Mouse (Mus musculus) embryonic facial prominence, embryonic 11.5 days (tissue): ENCODE data around the gene Tank. TPM values are rescaled to one million over a fixed set of nuclear protein-coding genes. Genes with fewer than 3 reads are reported as not detected.

Experiments
- ATAC-seq: fragments of 200-750 bp; cut with Nextera tagmentation; replicated peaks from 2 replicates; pipeline ENCODE4 v1.8.0; 2017; ENCODE audit warnings: low read depth; ENCODE audit not compliant: insufficient number of reproducible peaks, low FRiP score, low TSS enrichment
- DNase-seq: peaks from one replicate; pipeline ENCODE4 v3.0.0-alpha.2; 2015; ENCODE audit warnings: low spot score
- H3K27ac ChIP-seq: fragments of 300-500 bp; sonication (generic); replicated peaks from 2 replicates; pipeline ENCODE4 v1.5.1; 2014; ENCODE audit warnings: mild to moderate bottlenecking, low read depth, low read length, control low read depth
- H3K27me3 ChIP-seq: fragments of 300-500 bp; sonication (generic); 2 replicates; pipeline ENCODE4 v1.6.1; 2014; ENCODE audit warnings: mild to moderate bottlenecking, low read length, moderate library complexity, mixed read lengths; ENCODE audit not compliant: control insufficient read depth, insufficient read depth
- H3K36me3 ChIP-seq: fragments of 300-500 bp; sonication (generic); replicated peaks from 2 replicates; pipeline ENCODE4 v1.6.1; 2014; ENCODE audit warnings: low read depth, mild to moderate bottlenecking, low read length, moderate library complexity, mixed read lengths; ENCODE audit not compliant: control insufficient read depth, insufficient read depth
- H3K4me1 ChIP-seq: fragments of 300-500 bp; sonication (generic); 2 replicates; pipeline ENCODE4 v1.6.1; 2014; ENCODE audit warnings: low read length, mixed read lengths; ENCODE audit not compliant: control insufficient read depth, insufficient read depth
- H3K4me2 ChIP-seq: fragments of 300-500 bp; sonication (generic); 2 replicates; pipeline ENCODE4 v1.6.1; 2014; ENCODE audit warnings: low read depth, mild to moderate bottlenecking, control low read depth, low read length, moderate library complexity
- H3K4me3 ChIP-seq: fragments of 300-500 bp; sonication (generic); 2 replicates; pipeline ENCODE4 v1.5.1; 2014; ENCODE audit warnings: low read depth, low read length, control low read depth
- H3K9ac ChIP-seq: fragments of 300-500 bp; sonication (generic); replicated peaks from 2 replicates; pipeline ENCODE4 v1.6.1; 2014; ENCODE audit warnings: mild to moderate bottlenecking, control low read depth, low read length
- H3K9me3 ChIP-seq: fragments of 300-500 bp; sonication (generic); replicated peaks from 2 replicates; pipeline ENCODE4 v1.6.1; 2016; ENCODE audit warnings: mild to moderate bottlenecking, low read length, inconsistent platforms, mixed read lengths; ENCODE audit not compliant: control insufficient read depth
- WGBS: fragments of 180-500 bp; shearing (Covaris S2); extraction: QIAGEN DNeasy Blood & Tissue Kit; methylation state at CpG from one replicate; pipeline ENCODE4 v1.1.7; 2014; 5-methylcytosine and 5-hydroxymethylcytosine counted together
- polyA plus RNA-seq: library from polyadenylated mRNA; unstranded; fragments of >200 nt; fragmentation: Nextera tagmentation; extraction: Ambion mirVana; gene quantifications from 2 replicates; pipeline ENCODE4 v1.2.1, GENCODE M21; 2014

Gene Tank
- polyA plus RNA-seq, 1 experiment from 2014 or later, result 38.8 TPM

DNA sequence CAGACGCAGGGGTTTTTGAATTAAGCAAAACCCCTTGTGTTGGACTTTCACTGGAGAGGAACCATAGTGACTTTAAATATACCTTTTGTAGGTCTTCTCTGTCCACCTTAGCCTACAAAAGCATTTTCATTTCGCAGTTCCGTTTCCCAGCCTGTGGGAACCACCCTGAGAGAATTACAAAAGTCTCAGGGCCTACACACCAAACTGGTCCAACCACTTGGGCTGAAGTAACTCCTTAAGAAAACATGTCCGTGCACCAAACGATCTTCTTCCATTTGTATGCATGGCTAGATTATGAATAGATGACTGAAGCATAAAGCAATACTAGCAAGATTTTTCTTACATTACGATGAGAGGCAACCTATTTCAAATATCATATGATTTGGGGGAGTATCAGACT is 9.2 kb upstream of the Tank start:
- WGBS, result 87% methylated on average over 6 of the region's 6 CpGs
- H3K4me1 ChIP-seq, result no peaks in the 10 kb centered on the region
- no peaks in the 10 kb centered on the region for H3K36me3 ChIP-seq
- no peak overlapping the region for H3K4me2 ChIP-seq
- no peak overlapping the region for H3K27ac ChIP-seq
- H3K27me3 ChIP-seq, result no peaks in the 10 kb centered on the region
- ATAC-seq (no peak), DNase-seq (no peak)
- no peaks in the 10 kb centered on the region for H3K9me3 ChIP-seq
- H3K4me3 ChIP-seq, result no peak overlapping the region
- no peak overlapping the region for H3K9ac ChIP-seq

DNA sequence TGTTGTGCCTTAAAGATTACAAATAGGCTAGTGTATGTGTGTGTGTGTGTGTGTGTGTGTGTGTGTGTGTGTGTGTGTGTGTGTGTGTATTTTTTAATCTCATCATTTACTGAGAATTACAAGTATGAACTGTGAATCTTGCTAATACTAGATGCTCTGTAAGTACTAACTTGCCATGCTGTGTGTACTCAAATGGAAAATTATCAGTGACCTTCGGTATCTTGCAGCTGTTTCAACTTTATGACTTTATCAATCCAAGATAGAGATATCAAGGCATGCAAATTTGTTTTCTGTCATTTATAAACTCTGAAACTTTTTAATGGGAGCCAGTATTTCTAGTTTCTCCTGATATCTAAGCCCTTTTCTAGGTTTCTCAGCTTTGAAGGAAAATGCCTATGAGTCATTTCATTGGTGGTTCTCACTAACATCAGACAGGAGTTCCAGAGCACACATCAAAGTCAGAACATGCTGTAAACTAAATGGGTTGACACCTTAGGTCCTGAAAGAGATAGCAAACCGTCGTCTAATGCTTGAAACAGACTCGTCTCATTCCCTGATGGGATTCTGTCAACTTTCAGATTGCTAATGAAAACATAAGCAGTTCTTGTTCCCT is 6.9 kb upstream of the Tank start:
- Histone ChIP-seq H3K36me3 (no peaks in the 10 kb centered on the region), H3K27ac (no peak overlapping the region), H3K9me3 (no peaks in the 10 kb centered on the region), H3K4me1 (no peaks in the 10 kb centered on the region), H3K27me3 (no peaks in the 10 kb centered on the region), H3K4me2 (no peak overlapping the region), H3K9ac (no peak overlapping the region), H3K4me3 (no peak overlapping the region)
- DNase-seq (no peak), ATAC-seq (no peak)
- WGBS, result 65% methylated on average over 4 of the region's 4 CpGs

DNA sequence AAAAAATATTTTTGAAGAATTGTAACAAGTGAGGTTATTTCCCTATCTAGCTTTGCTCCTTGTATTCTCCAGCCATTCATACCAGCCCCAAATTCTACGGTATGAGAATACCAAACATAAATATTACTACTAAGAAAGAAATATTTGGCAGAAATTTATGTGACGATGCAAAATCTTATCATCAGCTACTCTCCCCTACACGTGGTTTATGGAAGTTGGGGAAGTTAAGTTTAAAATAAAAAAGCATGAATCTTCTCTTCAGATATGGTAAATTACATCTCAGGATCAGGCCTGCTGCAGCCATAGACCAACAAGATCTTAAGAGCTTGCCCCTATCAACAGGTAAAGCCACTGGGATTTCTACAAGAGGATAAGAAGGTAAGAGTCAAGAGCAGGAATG is 1.9 kb upstream of the Tank start:
- H3K9ac ChIP-seq, result no peak overlapping the region
- H3K27ac ChIP-seq, result no peak overlapping the region
- no peaks in the 10 kb centered on the region for H3K27me3 ChIP-seq
- ATAC-seq (no peak), DNase-seq (no peak)
- H3K36me3 ChIP-seq, result no peaks in the 10 kb centered on the region
- WGBS, result 95% methylated on average over 3 of the region's 3 CpGs
- H3K4me3 ChIP-seq, result no peak overlapping the region
- no peaks in the 10 kb centered on the region for H3K9me3 ChIP-seq
- H3K4me2 ChIP-seq, result no peak overlapping the region
- no peaks in the 10 kb centered on the region for H3K4me1 ChIP-seq

GRCm38 (mm10) chr2:61576928-61577695 is 1.3 kb upstream of the Tank start:
- Histone ChIP-seq H3K27me3 (no peaks in the 10 kb centered on the region), H3K9me3 (no peaks in the 10 kb centered on the region), H3K27ac (no peak overlapping the region), H3K9ac (no peak overlapping the region), H3K4me3 (no peak overlapping the region), H3K36me3 (no peaks in the 10 kb centered on the region), H3K4me1 (no peaks in the 10 kb centered on the region), H3K4me2 (no peak overlapping the region)
- no peak for ATAC-seq
- 86% methylated on average over 17 of the region's 17 CpGs for WGBS
- no peak for DNase-seq

GRCm38 (mm10) chr2:61577696-61578062 is 706 bp upstream of the Tank start:
- Histone ChIP-seq H3K27me3 (no peaks in the 10 kb centered on the region), H3K36me3 (no peaks in the 10 kb centered on the region), H3K4me1 (no peaks in the 10 kb centered on the region), H3K4me3 (no peak overlapping the region), H3K9ac (no peak overlapping the region), H3K4me2 (no peak overlapping the region), H3K27ac (no peak overlapping the region), H3K9me3 (no peaks in the 10 kb centered on the region)
- ATAC-seq, result no peak
- DNase-seq, result no peak
- WGBS, result 67% methylated on average over 7 of the region's 7 CpGs

- no peak overlapping the region for H3K27ac ChIP-seq
- H3K27me3 ChIP-seq, result no peaks in the 10 kb centered on the region
- no peak overlapping the region for H3K4me2 ChIP-seq
- no peak overlapping the region for H3K4me3 ChIP-seq
- no peaks in the 10 kb centered on the region for H3K36me3 ChIP-seq
- ATAC-seq (no peak), DNase-seq (no peak)
- H3K9ac ChIP-seq, result no peak overlapping the region
- H3K9me3 ChIP-seq, result no peaks in the 10 kb centered on the region
- 54% methylated on average over 3 of the region's 3 CpGs for WGBS
- no peaks in the 10 kb centered on the region for H3K4me1 ChIP-seq
These were observed 1.2 kb downstream of the Tank start for GRCm38 (mm10) chr2:61579501-61579990.

DNA sequence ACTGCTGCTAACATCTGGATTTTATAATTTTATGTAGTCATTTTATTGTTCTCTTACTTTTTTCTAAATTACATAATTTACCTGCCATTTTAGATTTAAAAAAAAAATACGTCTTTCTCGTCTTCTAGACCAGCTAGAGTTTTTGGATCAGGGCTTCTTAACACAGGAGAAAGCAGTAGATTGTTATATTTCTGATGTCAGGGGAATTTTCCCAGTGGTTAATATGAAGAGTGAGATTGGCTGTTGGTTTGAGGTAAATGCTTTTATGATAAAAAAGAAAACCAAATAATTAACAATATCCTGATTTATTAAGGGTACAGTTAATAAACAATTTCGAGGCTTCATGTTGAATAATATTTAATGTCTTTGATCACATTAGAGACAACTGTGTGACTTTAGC is 1.7 kb downstream of the Tank start:
- Histone ChIP-seq H3K4me1 (no peaks in the 10 kb centered on the region), H3K27me3 (no peaks in the 10 kb centered on the region), H3K9ac (no peak overlapping the region), H3K27ac (no peak overlapping the region), H3K9me3 (no peaks in the 10 kb centered on the region), H3K4me3 (no peak overlapping the region), H3K4me2 (no peak overlapping the region), H3K36me3 (no peaks in the 10 kb centered on the region)
- ATAC-seq (no peak), DNase-seq (no peak)
- WGBS, result 64% methylated on average over 3 of the region's 3 CpGs

DNA sequence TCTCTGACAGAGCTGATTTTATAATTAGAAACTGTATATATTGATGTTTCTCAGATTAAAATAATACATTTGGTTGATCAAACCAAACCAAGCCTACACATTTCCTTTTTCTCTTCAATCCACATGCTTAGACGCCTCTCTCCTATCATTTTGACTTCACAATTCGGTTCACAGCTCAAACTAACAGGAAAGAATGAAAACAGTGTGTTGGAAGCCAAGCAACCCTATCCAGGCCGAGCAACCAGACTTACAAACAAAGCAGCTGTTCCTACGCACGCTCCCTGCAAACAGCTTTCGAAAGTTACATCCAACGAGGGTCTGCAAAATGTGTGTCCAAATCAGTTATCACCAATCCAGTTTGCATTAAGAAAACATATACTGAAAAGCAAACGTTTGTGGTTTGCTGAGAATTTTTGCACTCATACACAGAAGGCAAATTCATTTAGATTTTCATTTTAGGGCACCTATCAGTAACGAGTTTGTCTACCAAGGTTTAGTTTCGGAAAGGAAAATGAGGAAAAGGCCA is 2.2 kb downstream of the Tank start:
- ATAC-seq, result no peak
- Histone ChIP-seq H3K27ac (no peak overlapping the region), H3K4me3 (no peak overlapping the region), H3K4me1 (no peaks in the 10 kb centered on the region), H3K4me2 (no peak overlapping the region), H3K27me3 (no peaks in the 10 kb centered on the region), H3K9me3 (no peaks in the 10 kb centered on the region), H3K9ac (no peak overlapping the region), H3K36me3 (no peaks in the 10 kb centered on the region)
- WGBS, result 71% methylated on average over 10 of the region's 10 CpGs
- DNase-seq, result no peak
